Mouse (Mus musculus): ENCODE results near the gene Wasf3. TPM values are rescaled to one million over a fixed set of nuclear protein-coding genes. Genes with fewer than 3 reads are reported as not detected.

Gene Wasf3
- polyA plus RNA-seq, 1 experiment from 2014 or later, result 0.50 TPM

DNA sequence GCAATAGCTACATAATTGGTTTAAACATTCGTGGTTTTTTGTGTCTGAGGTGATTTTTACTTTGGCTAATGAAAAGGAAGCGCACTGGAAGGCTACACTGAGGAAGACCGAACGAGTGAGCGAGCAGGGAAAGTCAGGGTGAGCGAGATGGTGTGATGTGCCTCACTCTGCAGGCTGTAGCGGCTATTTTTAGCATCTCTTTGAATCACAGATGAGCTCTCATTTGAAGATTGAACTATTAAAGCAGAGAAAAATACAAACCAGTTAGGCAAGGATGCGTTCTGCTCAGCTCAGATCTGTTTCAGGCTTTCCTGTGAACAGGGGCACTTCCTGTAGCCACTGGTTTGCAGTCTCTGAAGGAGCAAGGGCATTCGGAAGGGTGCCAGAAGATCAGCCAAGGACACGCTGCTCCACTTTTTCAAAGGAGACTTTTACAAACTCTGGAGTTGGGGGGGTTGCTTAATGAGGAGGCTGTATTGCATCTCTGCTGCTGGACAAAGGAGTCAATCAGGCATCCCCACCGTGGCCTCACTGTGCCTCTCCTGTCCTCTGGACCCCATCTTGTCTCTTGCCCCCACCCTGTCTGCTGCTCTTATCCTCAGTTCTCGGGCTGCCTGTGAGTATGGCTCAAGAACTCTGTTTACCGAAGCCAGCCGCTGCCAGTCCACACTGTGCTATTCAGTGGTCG, 28.1 kb downstream of the Wasf3 start:
- TF ChIP-seq CTCF (IDR thresholded peaks at IDR 0.05; ENCODE audit: low read depth) (no peak), EP300 (optimal IDR thresholded peaks at IDR 0.05) (no peak)
- DNase-seq (ENCODE audit: low spot score), result no peak
- Histone ChIP-seq H3K9ac (ENCODE audit: low read length) (no peak overlapping the region), H3K27ac (replicated peaks) (no peak overlapping the region), H3K4me3 (ENCODE audit: low read depth, low read length) (no peak overlapping the region), H3K36me3 (ENCODE audit: control insufficient read depth, insufficient read depth, low read length) (no peaks in the 10 kb centered on the region), H3K4me1 (replicated peaks; ENCODE audit: control insufficient read depth, insufficient read depth) (no peaks in the 10 kb centered on the region), H3K9me3 (ENCODE audit: control insufficient read depth, low read length) (no peaks in the 10 kb centered on the region), H3K27me3 (ENCODE audit: control insufficient read depth, insufficient read depth, low read length) (no peaks in the 10 kb centered on the region), H3K4me2 (replicated peaks; ENCODE audit: low read depth) (no peak overlapping the region)
- WGBS, result 71% methylated on average over 15 of the region's 15 CpGs
- ATAC-seq (ENCODE audit: low FRiP score, low TSS enrichment), result no peak

DNA sequence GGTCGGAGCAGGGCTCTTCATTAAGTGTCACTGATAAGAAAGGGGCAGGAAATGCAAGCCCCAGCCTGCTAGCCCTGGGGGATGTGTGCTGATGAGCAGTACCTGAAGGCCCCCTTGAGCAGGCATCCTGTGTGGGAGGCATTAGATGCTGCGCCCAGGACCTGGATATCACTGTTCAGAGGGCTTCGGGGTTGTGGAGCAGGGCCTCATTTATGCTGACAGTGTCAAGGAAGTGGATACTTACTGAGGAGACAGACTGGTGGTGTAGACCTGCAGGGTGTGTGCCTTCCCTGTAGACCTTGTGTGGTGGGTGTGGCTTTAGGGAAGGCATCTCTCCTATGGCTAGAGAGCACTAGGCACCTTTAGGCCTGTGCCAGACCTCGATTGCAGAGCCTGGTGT, 29.8 kb downstream of the Wasf3 start:
- ATAC-seq (ENCODE audit: low FRiP score, low TSS enrichment) (no peak), DNase-seq (ENCODE audit: low spot score) (no peak)
- Histone ChIP-seq H3K9ac (ENCODE audit: low read length) (no peak overlapping the region), H3K4me3 (ENCODE audit: low read depth, low read length) (no peak overlapping the region), H3K36me3 (ENCODE audit: control insufficient read depth, insufficient read depth, low read length) (no peaks in the 10 kb centered on the region), H3K27me3 (ENCODE audit: control insufficient read depth, insufficient read depth, low read length) (no peaks in the 10 kb centered on the region), H3K27ac (replicated peaks) (no peak overlapping the region), H3K4me1 (replicated peaks; ENCODE audit: control insufficient read depth, insufficient read depth) (no peaks in the 10 kb centered on the region), H3K4me2 (replicated peaks; ENCODE audit: low read depth) (no peak overlapping the region), H3K9me3 (ENCODE audit: control insufficient read depth, low read length) (no peaks in the 10 kb centered on the region)
- TF ChIP-seq CTCF (IDR thresholded peaks at IDR 0.05; ENCODE audit: low read depth), result no peak
- no peak for TF ChIP-seq EP300 (optimal IDR thresholded peaks at IDR 0.05)
- 80% methylated on average over 4 of the region's 4 CpGs for WGBS

- no peak for TF ChIP-seq EP300 (optimal IDR thresholded peaks at IDR 0.05)
- TF ChIP-seq CTCF (IDR thresholded peaks at IDR 0.05; ENCODE audit: low read depth), result no peak
- Histone ChIP-seq H3K4me2 (replicated peaks; ENCODE audit: low read depth) (no peak overlapping the region), H3K4me3 (ENCODE audit: low read depth, low read length) (no peak overlapping the region), H3K9me3 (ENCODE audit: control insufficient read depth, low read length) (no peaks in the 10 kb centered on the region), H3K9ac (ENCODE audit: low read length) (no peak overlapping the region), H3K27ac (replicated peaks) (no peak overlapping the region), H3K36me3 (ENCODE audit: control insufficient read depth, insufficient read depth, low read length) (no peaks in the 10 kb centered on the region), H3K4me1 (replicated peaks; ENCODE audit: control insufficient read depth, insufficient read depth) (no peaks in the 10 kb centered on the region), H3K27me3 (ENCODE audit: control insufficient read depth, insufficient read depth, low read length) (no peaks in the 10 kb centered on the region)
- ATAC-seq (ENCODE audit: low FRiP score, low TSS enrichment) (no peak), DNase-seq (ENCODE audit: low spot score) (no peak)
- WGBS, result 76% methylated on average over 12 of the region's 12 CpGs
Measured at GRCm38 (mm10) chr5:146415218-146415617, 30.4 kb downstream of the Wasf3 start.

GRCm38 (mm10) chr5:146416331-146417110, 31.7 kb downstream of the Wasf3 start:
- WGBS, result 71% methylated on average over 20 of the region's 20 CpGs
- H3K9ac ChIP-seq (ENCODE audit: low read length), result no peak overlapping the region
- no peaks in the 10 kb centered on the region for H3K27me3 ChIP-seq (ENCODE audit: control insufficient read depth, insufficient read depth, low read length)
- H3K27ac ChIP-seq (replicated peaks), result no peak overlapping the region
- TF ChIP-seq EP300 (optimal IDR thresholded peaks at IDR 0.05) (no peak), CTCF (IDR thresholded peaks at IDR 0.05; ENCODE audit: low read depth) (no peak)
- DNase-seq (ENCODE audit: low spot score), result no peak
- H3K4me2 ChIP-seq (replicated peaks; ENCODE audit: low read depth), result no peak overlapping the region
- ATAC-seq (ENCODE audit: low FRiP score, low TSS enrichment), result no peak
- H3K4me3 ChIP-seq (ENCODE audit: low read depth, low read length), result no peak overlapping the region
- no peaks in the 10 kb centered on the region for H3K9me3 ChIP-seq (ENCODE audit: control insufficient read depth, low read length)
- no peaks in the 10 kb centered on the region for H3K4me1 ChIP-seq (replicated peaks; ENCODE audit: control insufficient read depth, insufficient read depth)
- no peaks in the 10 kb centered on the region for H3K36me3 ChIP-seq (ENCODE audit: control insufficient read depth, insufficient read depth, low read length)

DNA sequence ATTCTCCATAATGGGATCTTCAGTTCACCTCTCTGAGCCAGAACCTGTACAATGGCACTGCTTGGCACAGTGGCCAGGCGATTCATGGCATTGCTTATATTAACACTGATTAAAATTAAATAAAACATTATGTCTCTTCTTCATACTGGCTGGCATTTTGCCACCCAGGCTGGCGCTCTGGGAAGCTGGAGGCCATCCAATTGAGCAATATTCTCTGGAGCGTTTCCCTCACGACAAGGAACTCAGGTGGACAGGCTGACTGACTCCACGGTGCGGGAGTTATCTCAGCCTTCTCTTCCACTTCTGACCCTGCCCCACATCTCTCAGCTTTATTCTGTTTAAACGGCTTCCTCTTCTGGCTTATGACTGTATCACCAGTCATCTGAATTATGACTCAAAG, 33.3 kb downstream of the Wasf3 start:
- H3K27ac ChIP-seq (replicated peaks), result no peak overlapping the region
- no peak overlapping the region for H3K9ac ChIP-seq (ENCODE audit: low read length)
- no peak overlapping the region for H3K4me3 ChIP-seq (ENCODE audit: low read depth, low read length)
- no peak overlapping the region for H3K4me2 ChIP-seq (replicated peaks; ENCODE audit: low read depth)
- no peaks in the 10 kb centered on the region for H3K9me3 ChIP-seq (ENCODE audit: control insufficient read depth, low read length)
- H3K4me1 ChIP-seq (replicated peaks; ENCODE audit: control insufficient read depth, insufficient read depth), result no peaks in the 10 kb centered on the region
- DNase-seq (ENCODE audit: low spot score) (no peak), ATAC-seq (ENCODE audit: low FRiP score, low TSS enrichment) (no peak)
- 52% methylated on average over 7 of the region's 7 CpGs for WGBS
- no peaks in the 10 kb centered on the region for H3K36me3 ChIP-seq (ENCODE audit: control insufficient read depth, insufficient read depth, low read length)
- TF ChIP-seq CTCF (IDR thresholded peaks at IDR 0.05; ENCODE audit: low read depth) (no peak), EP300 (optimal IDR thresholded peaks at IDR 0.05) (no peak)
- H3K27me3 ChIP-seq (ENCODE audit: control insufficient read depth, insufficient read depth, low read length), result no peaks in the 10 kb centered on the region

DNA sequence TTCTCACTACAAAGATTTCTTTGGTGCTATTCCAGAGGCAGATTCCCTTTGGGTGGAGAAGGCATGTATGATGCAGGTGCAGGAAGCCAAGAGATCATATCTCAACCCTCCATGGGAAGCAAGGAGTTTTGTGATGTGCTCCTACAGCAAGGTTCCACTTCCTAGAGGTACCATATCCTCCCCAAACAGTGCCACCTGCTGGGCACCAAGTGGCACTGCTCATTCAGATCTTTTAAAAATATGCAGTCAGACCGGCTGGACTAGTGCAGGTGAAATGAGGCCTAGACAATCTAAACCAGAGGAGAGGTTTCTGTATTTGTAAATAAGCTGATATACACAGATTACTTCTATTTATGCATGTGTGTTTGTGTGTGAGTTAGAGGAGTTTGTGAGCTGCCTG, 35.3 kb downstream of the Wasf3 start:
- TF ChIP-seq EP300 (optimal IDR thresholded peaks at IDR 0.05) (no peak), CTCF (IDR thresholded peaks at IDR 0.05; ENCODE audit: low read depth) (peak; percentile 84)
- H3K9me3 ChIP-seq (ENCODE audit: control insufficient read depth, low read length), result no peaks in the 10 kb centered on the region
- DNase-seq (ENCODE audit: low spot score) (peak; percentile 46), ATAC-seq (ENCODE audit: low FRiP score, low TSS enrichment) (peak; percentile 64; the same call in 1 of the 2 replicates)
- no peak overlapping the region for H3K4me2 ChIP-seq (replicated peaks; ENCODE audit: low read depth)
- H3K9ac ChIP-seq (ENCODE audit: low read length), result no peak overlapping the region
- H3K36me3 ChIP-seq (ENCODE audit: control insufficient read depth, insufficient read depth, low read length), result no peaks in the 10 kb centered on the region
- WGBS, result 59% methylated on average over 1 of the region's 1 CpGs
- H3K27ac ChIP-seq (replicated peaks), result no peak overlapping the region
- H3K27me3 ChIP-seq (ENCODE audit: control insufficient read depth, insufficient read depth, low read length), result no peaks in the 10 kb centered on the region
- no peak overlapping the region for H3K4me3 ChIP-seq (ENCODE audit: low read depth, low read length)
- H3K4me1 ChIP-seq (replicated peaks; ENCODE audit: control insufficient read depth, insufficient read depth), result no peaks in the 10 kb centered on the region

Measured in stomach, postnatal 0 days (tissue).